Mouse (Mus musculus): Measurements from ENCODE around the gene Ucp3. TPM values are rescaled to one million over a fixed set of nuclear protein-coding genes. Genes with fewer than 3 reads are reported as not detected.

Ucp3 gene
- polyA plus RNA-seq, 1 experiment from 2014 or later = not detected

DNA sequence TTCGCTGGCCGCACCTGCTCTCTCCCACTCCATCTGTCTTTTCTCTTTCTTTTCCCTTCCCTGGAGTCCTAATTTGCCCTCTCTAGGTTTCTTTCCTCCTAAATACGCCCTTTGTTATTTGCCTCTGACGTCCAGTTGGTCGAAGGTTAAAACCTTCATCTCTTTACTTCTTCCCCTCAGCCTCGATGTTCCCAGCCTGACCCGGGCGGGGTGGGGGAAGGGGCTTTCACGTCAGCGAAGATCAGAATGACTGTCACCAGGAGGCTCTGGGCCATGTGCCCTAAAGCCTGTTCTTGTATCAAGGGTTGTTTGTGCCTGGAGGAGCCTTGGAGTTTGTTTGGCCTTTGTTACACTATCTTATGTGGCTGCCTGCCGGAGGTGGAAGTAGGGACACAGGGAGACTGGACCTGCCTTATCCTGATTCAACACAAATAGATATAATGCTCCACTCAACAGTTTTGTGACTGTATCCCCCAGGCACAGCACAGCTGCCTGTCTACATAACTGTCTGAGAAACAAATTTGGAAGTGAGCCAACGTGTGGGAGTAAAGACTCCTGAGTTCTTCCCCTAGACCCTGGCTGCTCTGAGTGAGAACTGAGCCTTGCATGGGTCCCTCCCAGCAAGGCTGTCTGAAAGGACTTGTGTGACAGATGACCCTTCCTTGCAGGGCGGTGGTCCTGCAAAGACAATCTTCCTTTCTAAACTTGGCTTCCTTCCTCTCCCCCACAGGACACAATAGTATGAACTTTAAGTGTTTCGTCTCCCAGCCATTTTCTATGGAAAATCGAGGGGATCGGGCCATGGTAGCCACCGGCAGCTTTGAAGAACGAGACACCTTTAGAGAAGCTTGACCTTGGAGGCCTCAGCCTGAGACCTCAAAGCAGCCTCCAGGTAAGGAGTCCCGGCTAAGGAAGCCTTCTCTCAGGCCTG is 21.0 kb downstream of the Ucp3 start:
- H3K36me3 ChIP-seq (ENCODE audit: control insufficient read depth, insufficient read depth, low read length) = no peaks in the 10 kb centered on the region
- H3K27me3 ChIP-seq (ENCODE audit: control insufficient read depth, insufficient read depth, low read length) = no peaks in the 10 kb centered on the region
- peak overlapping the region; percentile 38 for H3K4me3 ChIP-seq (ENCODE audit: low read depth, low read length)
- no peaks in the 10 kb centered on the region for H3K9me3 ChIP-seq (ENCODE audit: control insufficient read depth, low read length)
- H3K27ac ChIP-seq (ENCODE audit: low read depth, low read length) = no peak overlapping the region
- H3K4me1 ChIP-seq (ENCODE audit: control insufficient read depth, insufficient read depth, low read length) = peaks cover 20% of the 10 kb centered on the region
- H3K9ac ChIP-seq (ENCODE audit: low read length) = peak overlapping the region; percentile 7
- ATAC-seq (ENCODE audit: insufficient read depth, low FRiP score, low TSS enrichment) (no peak), DNase-seq (ENCODE audit: low spot score) (peak; percentile 30)
- 41% methylated on average over 19 of the region's 19 CpGs for WGBS
- peak overlapping the region; percentile 90 for H3K4me2 ChIP-seq (ENCODE audit: low read depth)

DNA sequence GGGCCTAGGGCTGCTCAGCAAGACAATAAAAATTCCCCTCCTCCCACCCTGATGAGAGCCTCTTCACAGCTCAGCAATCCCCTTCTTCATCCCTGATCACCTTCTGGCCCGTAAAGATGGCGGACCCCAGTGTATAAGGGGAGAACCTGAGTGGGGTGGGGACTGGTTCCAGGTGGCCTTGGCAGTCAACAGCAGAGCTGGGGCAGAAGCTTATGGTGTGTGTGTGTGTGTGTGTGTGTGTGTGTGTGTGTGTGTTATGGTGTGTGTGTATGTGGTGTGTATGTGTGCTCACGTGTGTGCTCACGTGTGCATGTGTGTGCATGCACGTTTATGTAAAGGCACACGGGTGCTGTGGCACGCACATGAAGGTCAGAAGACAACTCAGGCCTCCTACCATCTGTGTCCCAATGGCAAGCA is 21.6 kb downstream of the Ucp3 start:
- Histone ChIP-seq H3K4me3 (ENCODE audit: low read depth, low read length) (peak overlapping the region; percentile 38), H3K9ac (ENCODE audit: low read length) (no peak overlapping the region), H3K9me3 (ENCODE audit: control insufficient read depth, low read length) (no peaks in the 10 kb centered on the region), H3K36me3 (ENCODE audit: control insufficient read depth, insufficient read depth, low read length) (no peaks in the 10 kb centered on the region), H3K4me2 (ENCODE audit: low read depth) (peak overlapping the region; percentile 90), H3K27ac (ENCODE audit: low read depth, low read length) (no peak overlapping the region), H3K4me1 (ENCODE audit: control insufficient read depth, insufficient read depth, low read length) (peaks cover 20% of the 10 kb centered on the region), H3K27me3 (ENCODE audit: control insufficient read depth, insufficient read depth, low read length) (no peaks in the 10 kb centered on the region)
- DNase-seq (ENCODE audit: low spot score) (no peak), ATAC-seq (ENCODE audit: insufficient read depth, low FRiP score, low TSS enrichment) (no peak)
- 82% methylated on average over 7 of the region's 7 CpGs for WGBS

DNA sequence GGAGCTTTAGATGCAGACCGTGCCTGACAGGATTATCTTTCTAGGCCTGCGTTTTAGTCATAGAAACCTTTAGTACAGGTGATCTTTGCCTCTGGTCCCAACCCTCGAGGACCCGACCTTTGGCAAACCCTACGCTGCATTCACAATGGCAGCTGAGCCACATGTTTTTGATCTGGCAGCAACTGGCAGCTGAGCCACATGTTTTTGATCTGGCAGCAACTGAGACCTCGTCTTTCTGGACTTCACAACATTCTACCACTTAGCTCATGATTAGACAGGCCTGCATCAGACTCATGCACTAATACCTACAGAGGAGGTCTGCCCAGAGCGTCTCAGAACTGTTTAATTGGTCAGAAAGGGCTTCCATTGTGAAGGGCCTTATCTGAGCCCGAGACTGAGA is 22.3 kb downstream of the Ucp3 start:
- H3K27ac ChIP-seq (ENCODE audit: low read depth, low read length) = 0 out of 2 replicates have a peak overlapping the region, but pooled peaks have one; percentile 20
- H3K36me3 ChIP-seq (ENCODE audit: control insufficient read depth, insufficient read depth, low read length) = peaks cover 2% of the 10 kb centered on the region; the same call in 1 of the 2 replicates
- ATAC-seq (ENCODE audit: insufficient read depth, low FRiP score, low TSS enrichment) (no peak), DNase-seq (ENCODE audit: low spot score) (no peak)
- H3K9ac ChIP-seq (ENCODE audit: low read length) = no peak overlapping the region
- no peaks in the 10 kb centered on the region for H3K9me3 ChIP-seq (ENCODE audit: control insufficient read depth, low read length)
- no peaks in the 10 kb centered on the region for H3K27me3 ChIP-seq (ENCODE audit: control insufficient read depth, insufficient read depth, low read length)
- peaks cover 20% of the 10 kb centered on the region for H3K4me1 ChIP-seq (ENCODE audit: control insufficient read depth, insufficient read depth, low read length)
- H3K4me3 ChIP-seq (ENCODE audit: low read depth, low read length) = no peak overlapping the region; the same call in 1 of the 2 replicates
- 0 out of 2 replicates have a peak overlapping the region, but pooled peaks have one; percentile 6 for H3K4me2 ChIP-seq (ENCODE audit: low read depth)
- WGBS = 55% methylated on average over 8 of the region's 8 CpGs

DNA sequence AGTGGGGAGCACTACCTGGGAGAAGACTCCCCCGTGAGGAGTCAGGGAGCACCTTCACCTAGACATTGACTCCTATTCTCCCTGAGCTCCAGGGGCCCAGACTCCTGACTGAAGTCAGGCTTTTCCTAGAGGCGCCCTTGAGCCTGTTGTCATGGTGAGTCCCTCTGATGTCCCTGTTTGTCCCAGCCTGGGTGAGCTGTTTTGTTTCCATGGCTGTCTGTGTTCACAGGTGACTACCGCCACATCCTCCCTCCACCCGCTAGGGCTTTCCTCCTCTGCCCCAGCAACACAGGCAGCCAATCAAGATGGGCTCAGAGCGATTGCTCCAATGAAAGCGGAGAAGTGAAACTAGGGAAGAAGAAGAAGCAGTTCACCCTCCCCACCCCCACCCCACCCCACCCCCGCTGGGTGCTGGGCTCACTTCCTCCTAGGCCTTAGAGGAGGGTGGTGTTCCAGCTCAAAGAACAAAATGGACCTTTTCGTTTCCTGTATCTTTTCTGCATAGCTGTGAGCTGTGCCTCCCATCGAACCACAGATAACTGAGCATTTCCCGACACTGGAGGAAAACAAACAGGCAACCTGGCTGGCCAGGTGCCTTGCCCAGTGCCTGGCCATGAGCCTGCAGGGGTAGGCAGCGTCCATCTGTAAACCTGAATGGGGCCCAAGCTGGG is 22.9 kb downstream of the Ucp3 start:
- no peak overlapping the region; the same call in 1 of the 2 replicates for H3K4me3 ChIP-seq (ENCODE audit: low read depth, low read length)

DNA sequence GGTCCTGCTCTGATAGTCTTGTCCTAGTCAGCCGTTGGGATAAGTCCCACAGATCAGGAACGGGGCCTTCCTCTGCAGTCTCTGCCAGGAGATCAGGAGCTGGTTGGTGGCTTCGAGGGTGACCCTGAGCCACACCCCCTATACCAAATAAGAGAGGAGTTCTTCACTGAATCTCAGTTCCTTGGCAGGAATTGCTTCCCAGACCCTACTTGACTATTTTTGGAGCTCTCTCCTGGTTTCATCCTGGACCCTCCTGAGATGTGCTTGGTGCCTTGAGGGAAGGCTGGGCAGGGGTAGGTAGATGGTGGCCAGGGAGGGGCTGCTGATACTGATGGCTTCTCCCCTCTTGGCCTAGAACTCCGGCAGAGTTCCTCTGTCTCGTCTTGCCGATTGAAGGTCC is 23.6 kb downstream of the Ucp3 start:
- Histone ChIP-seq H3K36me3 (ENCODE audit: control insufficient read depth, insufficient read depth, low read length) (peaks cover 2% of the 10 kb centered on the region; the same call in 1 of the 2 replicates), H3K9me3 (ENCODE audit: control insufficient read depth, low read length) (no peaks in the 10 kb centered on the region), H3K4me2 (ENCODE audit: low read depth) (peak overlapping the region; percentile 6; the same call in 1 of the 2 replicates), H3K27ac (ENCODE audit: low read depth, low read length) (no peak overlapping the region), H3K4me1 (ENCODE audit: control insufficient read depth, insufficient read depth, low read length) (peaks cover 20% of the 10 kb centered on the region), H3K27me3 (ENCODE audit: control insufficient read depth, insufficient read depth, low read length) (no peaks in the 10 kb centered on the region), H3K4me3 (ENCODE audit: low read depth, low read length) (no peak overlapping the region), H3K9ac (ENCODE audit: low read length) (no peak overlapping the region)
- WGBS = 91% methylated on average over 6 of the region's 6 CpGs
- no peak for ATAC-seq (ENCODE audit: insufficient read depth, low FRiP score, low TSS enrichment)
- no peak for DNase-seq (ENCODE audit: low spot score)

More for the DNA sequence above, 22.9 kb downstream of the Ucp3 start:
- 0 out of 2 replicates have a peak overlapping the region, but pooled peaks have one; percentile 20 for H3K27ac ChIP-seq (ENCODE audit: low read depth, low read length)
- H3K9ac ChIP-seq (ENCODE audit: low read length) = no peak overlapping the region
- DNase-seq (ENCODE audit: low spot score) (peak; percentile 48), ATAC-seq (ENCODE audit: insufficient read depth, low FRiP score, low TSS enrichment) (0 out of 2 replicates have a peak, but pooled peaks have one; percentile 29)
- 33% methylated on average over 11 of the region's 11 CpGs for WGBS
- H3K4me2 ChIP-seq (ENCODE audit: low read depth) = peak overlapping the region; percentile 6
- H3K4me1 ChIP-seq (ENCODE audit: control insufficient read depth, insufficient read depth, low read length) = peaks cover 20% of the 10 kb centered on the region
- peaks cover 2% of the 10 kb centered on the region; the same call in 1 of the 2 replicates for H3K36me3 ChIP-seq (ENCODE audit: control insufficient read depth, insufficient read depth, low read length)
- no peaks in the 10 kb centered on the region for H3K27me3 ChIP-seq (ENCODE audit: control insufficient read depth, insufficient read depth, low read length)
- no peaks in the 10 kb centered on the region for H3K9me3 ChIP-seq (ENCODE audit: control insufficient read depth, low read length)

DNA sequence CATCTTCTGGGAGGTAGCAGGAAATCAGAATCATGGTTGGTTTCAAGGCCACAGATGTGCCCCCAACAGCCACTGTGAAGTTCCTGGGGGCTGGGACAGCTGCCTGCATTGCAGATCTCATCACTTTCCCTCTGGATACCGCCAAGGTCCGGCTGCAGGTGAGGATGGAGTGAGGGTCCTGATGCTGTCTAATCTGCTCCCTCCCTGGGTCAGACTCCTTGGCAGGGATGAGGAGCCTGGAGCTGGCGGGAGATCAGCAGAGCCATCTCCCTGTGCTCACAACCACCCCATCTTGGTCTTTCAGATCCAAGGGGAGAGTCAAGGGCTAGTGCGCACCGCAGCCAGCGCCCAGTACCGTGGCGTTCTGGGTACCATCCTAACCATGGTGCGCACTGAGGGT is 24.0 kb downstream of the Ucp3 start:
- Histone ChIP-seq H3K4me2 (ENCODE audit: low read depth) (no peak overlapping the region), H3K9ac (ENCODE audit: low read length) (no peak overlapping the region), H3K9me3 (ENCODE audit: control insufficient read depth, low read length) (no peaks in the 10 kb centered on the region), H3K4me3 (ENCODE audit: low read depth, low read length) (no peak overlapping the region), H3K27ac (ENCODE audit: low read depth, low read length) (no peak overlapping the region), H3K36me3 (ENCODE audit: control insufficient read depth, insufficient read depth, low read length) (peaks cover 2% of the 10 kb centered on the region; the same call in 1 of the 2 replicates), H3K4me1 (ENCODE audit: control insufficient read depth, insufficient read depth, low read length) (peaks cover 20% of the 10 kb centered on the region), H3K27me3 (ENCODE audit: control insufficient read depth, insufficient read depth, low read length) (no peaks in the 10 kb centered on the region)
- DNase-seq (ENCODE audit: low spot score) (no peak), ATAC-seq (ENCODE audit: insufficient read depth, low FRiP score, low TSS enrichment) (no peak)
- WGBS = 100% methylated on average over 9 of the region's 9 CpGs

DNA sequence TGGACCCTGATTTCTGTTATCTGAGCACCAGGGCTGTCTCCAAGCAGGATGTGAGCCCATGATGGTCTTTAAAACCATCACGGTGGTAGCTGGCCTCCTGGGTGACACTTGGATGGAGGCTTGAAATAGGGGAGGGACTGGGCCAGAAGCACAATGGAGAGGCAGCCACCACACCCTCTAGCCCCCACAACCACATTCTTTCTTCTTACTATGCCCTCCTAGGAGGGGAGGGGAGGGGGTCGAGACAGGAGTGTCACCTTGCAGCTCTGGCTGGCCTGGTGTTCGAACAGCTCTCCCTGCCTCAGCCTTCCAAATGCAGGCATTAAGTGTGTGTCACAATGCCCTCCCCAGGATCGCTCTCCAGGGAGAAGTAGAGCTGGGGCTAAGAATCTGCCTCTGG is 24.6 kb downstream of the Ucp3 start:
- Histone ChIP-seq H3K9ac (ENCODE audit: low read length) (no peak overlapping the region), H3K4me2 (ENCODE audit: low read depth) (no peak overlapping the region), H3K27me3 (ENCODE audit: control insufficient read depth, insufficient read depth, low read length) (no peaks in the 10 kb centered on the region), H3K27ac (ENCODE audit: low read depth, low read length) (no peak overlapping the region), H3K4me1 (ENCODE audit: control insufficient read depth, insufficient read depth, low read length) (peaks cover 20% of the 10 kb centered on the region), H3K36me3 (ENCODE audit: control insufficient read depth, insufficient read depth, low read length) (peaks cover 2% of the 10 kb centered on the region; the same call in 1 of the 2 replicates), H3K4me3 (ENCODE audit: low read depth, low read length) (no peak overlapping the region), H3K9me3 (ENCODE audit: control insufficient read depth, low read length) (no peaks in the 10 kb centered on the region)
- ATAC-seq (ENCODE audit: insufficient read depth, low FRiP score, low TSS enrichment) (no peak), DNase-seq (ENCODE audit: low spot score) (no peak)
- WGBS = 82% methylated on average over 4 of the region's 4 CpGs

DNA sequence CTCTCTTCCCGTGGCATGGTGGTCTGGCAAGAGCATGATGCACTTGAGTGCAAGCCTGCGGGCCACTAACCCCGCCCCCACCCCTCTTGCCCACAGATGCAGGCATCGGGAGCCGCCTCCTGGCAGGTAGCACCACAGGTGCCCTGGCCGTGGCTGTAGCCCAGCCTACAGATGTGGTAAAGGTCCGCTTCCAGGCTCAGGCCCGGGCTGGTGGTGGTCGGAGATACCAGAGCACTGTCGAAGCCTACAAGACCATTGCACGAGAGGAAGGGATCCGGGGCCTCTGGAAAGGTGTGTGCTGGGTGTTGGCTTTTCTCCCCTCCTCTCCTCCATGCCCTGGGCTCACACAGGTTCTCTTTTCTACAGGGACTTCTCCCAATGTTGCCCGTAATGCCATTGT is 25.2 kb downstream of the Ucp3 start:
- no peaks in the 10 kb centered on the region for H3K27me3 ChIP-seq (ENCODE audit: control insufficient read depth, insufficient read depth, low read length)

More for the DNA sequence above, 25.2 kb downstream of the Ucp3 start:
- 86% methylated on average over 13 of the region's 13 CpGs for WGBS
- H3K9me3 ChIP-seq (ENCODE audit: control insufficient read depth, low read length) = no peaks in the 10 kb centered on the region
- peaks cover 2% of the 10 kb centered on the region; the same call in 1 of the 2 replicates for H3K36me3 ChIP-seq (ENCODE audit: control insufficient read depth, insufficient read depth, low read length)
- peaks cover 16% of the 10 kb centered on the region; the same call in 1 of the 2 replicates for H3K4me1 ChIP-seq (ENCODE audit: control insufficient read depth, insufficient read depth, low read length)
- no peak overlapping the region for H3K9ac ChIP-seq (ENCODE audit: low read length)
- no peak overlapping the region for H3K4me3 ChIP-seq (ENCODE audit: low read depth, low read length)
- ATAC-seq (ENCODE audit: insufficient read depth, low FRiP score, low TSS enrichment) (no peak), DNase-seq (ENCODE audit: low spot score) (no peak)
- H3K27ac ChIP-seq (ENCODE audit: low read depth, low read length) = no peak overlapping the region
- no peak overlapping the region for H3K4me2 ChIP-seq (ENCODE audit: low read depth)
